Mouse (Mus musculus) CH12.LX (cell line): ENCODE data around the gene Mettl17. TPM values are rescaled to one million over a fixed set of nuclear protein-coding genes. Genes with fewer than 3 reads are reported as not detected.
"Not testable (repeated sequence)": the region's sequence is repeated elsewhere in the genome, so short reads cannot be mapped to it uniquely, and the experiment has no call there.

Experiments
- DNase-seq: peaks from one replicate; pipeline ENCODE4 v3.0.0-alpha.2; 2013; ENCODE audit errors: extremely low read depth
- H3K27ac ChIP-seq: 2 replicates; pipeline ENCODE4 v1.5.1; 2012; ENCODE audit warnings: low read depth, mild to moderate bottlenecking, control low read depth, moderate library complexity; ENCODE audit not compliant: insufficient read depth
- H3K27me3 ChIP-seq: replicated peaks from 2 replicates; pipeline ENCODE3; 2012; ENCODE audit warnings: inconsistent platforms
- H3K36me3 ChIP-seq, 2 experiments: replicated peaks in 1 of 2; 2 replicates each; pipeline versions ENCODE3 to v1.6.1; 2012; ENCODE audit warnings: inconsistent platforms in 1 of 2, low read length in 1 of 2, mild to moderate bottlenecking in 1 of 2, mixed read lengths in 1 of 2, moderate library complexity in 1 of 2; ENCODE audit not compliant: control insufficient read depth in 1 of 2, insufficient read depth in 1 of 2
- H3K4me1 ChIP-seq, 2 experiments: 2 replicates each; pipeline ENCODE4 v1.6.1; 2012; ENCODE audit warnings: inconsistent platforms in 1 of 2, moderate library complexity in 1 of 2; ENCODE audit not compliant: insufficient read depth in 2 of 2, control insufficient read depth in 1 of 2
- H3K4me2 ChIP-seq: 2 replicates; pipeline ENCODE4 v1.6.1; 2012; ENCODE audit warnings: low read depth, mild to moderate bottlenecking, control low read depth; ENCODE audit not compliant: poor library complexity, insufficient read depth, severe bottlenecking
- H3K4me3 ChIP-seq, 3 experiments: fragments of 150-350 bp in 1 of 3; sonication (generic) in 1 of 3; replicated peaks in 1 of 3; 2 replicates each; pipeline versions ENCODE3 to v1.5.1; 2011 to 2012; ENCODE audit warnings: low read depth in 2 of 3, low read length in 2 of 3, mild to moderate bottlenecking in 2 of 3, moderate library complexity in 2 of 3, control low read depth in 1 of 3, improper control_type of control experiment in 1 of 3, inconsistent platforms in 1 of 3, mixed read lengths in 1 of 3; ENCODE audit not compliant: poor library complexity in 1 of 3
- H3K79me2 ChIP-seq: replicated peaks from 2 replicates; pipeline ENCODE4 v1.6.1; 2012; ENCODE audit warnings: mild to moderate bottlenecking, moderate library complexity; ENCODE audit not compliant: control insufficient read depth, poor library complexity, insufficient read depth, severe bottlenecking; ENCODE audit errors: extremely low read depth
- H3K9ac ChIP-seq: 2 replicates; pipeline ENCODE4 v1.6.1; 2012; ENCODE audit warnings: low read depth, mild to moderate bottlenecking, control low read depth, moderate library complexity; ENCODE audit not compliant: insufficient read depth
- H3K9me3 ChIP-seq: replicated peaks from 2 replicates; pipeline ENCODE3; 2012; ENCODE audit warnings: low read length, inconsistent platforms, mixed read lengths
- CHD1 ChIP-seq: IDR thresholded peaks from 2 replicates; pipeline ENCODE4 v1.6.1; 2012; ENCODE audit warnings: low read depth, low read length, improper control_type of control experiment, inconsistent platforms
- CTCF ChIP-seq, 2 experiments: IDR thresholded peaks in 1 of 2; conservative IDR thresholded peaks in 1 of 2; 2 replicates each; pipeline ENCODE4 v1.5.1; 2011 to 2012; ENCODE audit warnings: low read depth in 2 of 2, low read length in 2 of 2, improper control_type of control experiment in 1 of 2, inconsistent platforms in 1 of 2, mild to moderate bottlenecking in 1 of 2, moderate library complexity in 1 of 2
- E2F4 ChIP-seq: IDR thresholded peaks from 2 replicates; pipeline ENCODE4 v1.6.1; 2011; ENCODE audit warnings: low read depth, low read length, improper control_type of control experiment; ENCODE audit not compliant: insufficient replicate concordance
- ETS1 ChIP-seq: conservative IDR thresholded peaks from 2 replicates; pipeline ENCODE4 v1.6.1; 2012; ENCODE audit warnings: low read depth, mild to moderate bottlenecking, inconsistent platforms, low read length, improper control_type of control experiment, moderate library complexity
- GABPA ChIP-seq: IDR thresholded peaks from 2 replicates; pipeline ENCODE4 v1.6.1; 2012; ENCODE audit warnings: low read depth, low read length, improper control_type of control experiment, inconsistent platforms; ENCODE audit not compliant: insufficient replicate concordance
- HCFC1 ChIP-seq: IDR thresholded peaks from 2 replicates; pipeline ENCODE4 v1.6.1; 2012; ENCODE audit warnings: low read depth, mild to moderate bottlenecking, inconsistent platforms, low read length, improper control_type of control experiment
- IRF4 ChIP-seq: IDR thresholded peaks from 2 replicates; pipeline ENCODE4 v1.6.1; 2014; ENCODE audit warnings: low read depth, mild to moderate bottlenecking, inconsistent platforms, low read length, improper control_type of control experiment
- MYC ChIP-seq: IDR thresholded peaks from 2 replicates; pipeline ENCODE4 v1.6.1; 2011; ENCODE audit warnings: low read depth, mild to moderate bottlenecking, improper control_type of control experiment, low read length
- NRF1 ChIP-seq: IDR thresholded peaks from 2 replicates; pipeline ENCODE4 v1.6.1; 2014; ENCODE audit warnings: low read depth, mild to moderate bottlenecking, inconsistent platforms, low read length, improper control_type of control experiment, moderate library complexity
- POLR2A ChIP-seq: IDR thresholded peaks from 2 replicates; pipeline ENCODE4 v1.6.1; 2011; ENCODE audit warnings: low read depth, mild to moderate bottlenecking, improper control_type of control experiment, low read length
- TBP ChIP-seq: conservative IDR thresholded peaks from 2 replicates; pipeline ENCODE4 v1.6.1; 2011; ENCODE audit warnings: low read depth, low read length, improper control_type of control experiment
- dilution Hi-C: fragments of 300-500 bp; cut with MboI; formaldehyde crosslinking; loops from 2 replicates; pipeline ENCODE4 v1.14.3; 2020; ENCODE audit warnings: low sequenced_read_pairs; ENCODE audit not compliant: extremely low pct_unique_long_range_greater_than_20kb, extremely low pct_ligation_motif_present
- in situ Hi-C: fragments of 300-500 bp; cut with MboI; formaldehyde crosslinking; loops from 3 replicates; pipeline ENCODE4 v1.14.3; 2019; ENCODE audit warnings: low sequenced_read_pairs, low pct_ligation_motif_present, low pct_unique_long_range_greater_than_20kb, mixed read lengths
- polyA plus RNA-seq: library from polyadenylated mRNA; unstranded; fragments of >175 nt; gene quantifications from 2 replicates; pipeline ENCODE4 v1.2.1, GENCODE M21; 2012; ENCODE audit warnings: low read depth; ENCODE audit not compliant: insufficient read length
- total RNA-seq, 2 experiments: library from RNA; depleted of rRNA; stranded (reverse); fragments of 300-350 nt in 1 of 2; fragments of >200 nt in 1 of 2; gene quantifications; 2 replicates each; pipeline ENCODE4 v1.2.3; 2012 to 2014

Mettl17 gene
- total and polyA plus RNA-seq, 3 experiments = 19.5 to 32.0 (median 26.2) TPM

DNA sequence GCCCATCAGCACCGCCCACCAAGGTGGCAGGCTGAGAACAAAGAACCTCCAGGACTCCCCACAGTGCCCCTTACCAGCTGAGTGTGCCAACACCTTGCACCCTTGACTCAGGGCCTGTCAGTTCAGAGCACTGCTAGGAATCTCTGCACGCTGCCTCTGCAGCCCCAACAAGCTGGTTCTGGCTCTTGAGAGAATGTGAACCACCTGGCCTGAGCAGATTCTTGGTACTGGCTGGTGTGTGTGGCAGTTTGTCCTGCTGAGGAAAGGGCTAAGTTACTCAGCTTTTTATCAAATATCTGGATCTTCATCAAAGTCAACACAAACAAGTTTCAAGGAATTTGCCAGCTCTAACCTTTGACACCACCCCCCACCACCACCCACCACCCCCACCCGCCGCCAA lies 38.9 kb downstream of the Mettl17 start:
- Histone ChIP-seq H3K4me2 (no peak overlapping the region), H3K4me1 (peaks cover 3 to 14% of the 10 kb centered on the region in 2 experiments; a peak in 3 of 4 replicates), H3K79me2 (no peaks in the 10 kb centered on the region), H3K27me3 (peaks cover 2% of the 10 kb centered on the region), H3K9me3 (no peaks in the 10 kb centered on the region), H3K27ac (no peak overlapping the region), H3K4me3 (no peak overlapping the region), H3K9ac (no peak overlapping the region), H3K36me3 (no peaks in the 10 kb centered on the region)
- DNase-seq = no peak
- dilution Hi-C loops = no loop called here
- in situ Hi-C loops = loop anchor here (25.0 kb wide), 1 partner anchor 414 kb away; the partner anchor contains the start of gene Sall2
- no peak for TF ChIP-seq IRF4
- no peak for TF ChIP-seq CHD1
- TF ChIP-seq ETS1 = no peak
- no peak for TF ChIP-seq E2F4
- TF ChIP-seq POLR2A = no peak
- TF ChIP-seq NRF1 = no peak
- TF ChIP-seq HCFC1 = no peak

DNA sequence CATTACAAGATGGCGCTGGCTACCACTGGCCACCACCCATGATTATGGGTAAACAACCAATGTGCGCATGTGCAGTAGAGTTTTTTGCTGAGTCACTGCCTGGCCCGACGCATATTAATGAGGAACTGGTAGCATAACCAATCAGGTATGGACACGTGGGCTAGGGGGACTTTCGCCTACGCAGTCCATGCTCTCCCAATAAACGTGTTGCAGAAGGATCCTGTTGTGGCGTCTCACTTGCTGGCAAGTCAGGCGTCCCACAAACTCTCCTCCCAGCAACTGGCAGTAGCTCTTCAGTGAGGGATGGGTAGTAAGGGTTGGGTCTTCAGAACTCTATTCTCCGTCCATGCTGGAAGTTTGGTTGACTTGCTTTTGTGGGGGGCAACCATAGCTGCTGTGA lies 42.3 kb downstream of the Mettl17 start:
- H3K27ac ChIP-seq, H3K36me3 ChIP-seq, in situ Hi-C loops, dilution Hi-C loops, H3K27me3 ChIP-seq, H3K79me2 ChIP-seq, H3K9ac ChIP-seq, DNase-seq, H3K4me3 ChIP-seq, H3K4me2 ChIP-seq, H3K9me3 ChIP-seq: not testable (repeated sequence)
- H3K4me1 ChIP-seq = peaks cover 3 to 19% of the 10 kb centered on the region in 2 experiments; a peak in 3 of 4 replicates

DNA sequence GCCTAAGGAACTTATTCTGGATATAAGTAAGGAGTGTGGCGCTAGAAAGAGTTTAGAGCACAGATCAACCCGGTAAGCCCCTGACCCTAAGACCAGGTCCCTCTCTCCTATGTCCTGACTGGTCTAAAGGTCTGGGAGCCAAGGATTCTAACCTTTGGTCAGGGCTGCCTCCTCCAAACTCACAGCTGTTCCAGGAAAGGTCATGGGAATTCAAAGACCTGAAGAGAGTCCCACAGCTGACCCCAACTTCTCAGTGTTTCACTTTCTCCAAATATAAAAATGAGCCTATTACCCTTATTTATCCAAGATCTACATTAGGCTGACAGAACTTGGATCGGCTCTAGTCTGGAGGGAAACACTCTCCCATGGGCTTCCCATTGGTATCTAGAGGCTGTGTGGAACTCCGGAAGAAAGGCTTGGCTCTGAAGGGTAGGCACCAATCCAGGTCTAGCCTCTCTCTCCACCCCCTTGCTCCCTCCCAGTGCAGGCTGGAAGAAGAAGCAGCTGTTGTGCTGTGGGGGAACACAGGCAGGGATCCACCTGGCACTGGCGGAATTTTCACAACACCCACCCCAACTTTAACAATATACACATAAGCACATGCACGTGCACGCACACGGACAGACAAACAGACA lies 44.8 kb downstream of the Mettl17 start:
- no peak for TF ChIP-seq CTCF (conservative IDR thresholded peaks at IDR 0.05 in 1 of 2, IDR thresholded peaks at IDR 0.05 in 1 of 2; ENCODE audit: low read depth in 2 of 2, low read length in 2 of 2)
- no peak for TF ChIP-seq HCFC1
- TF ChIP-seq TBP = no peak
- no peak for TF ChIP-seq MYC
- no peak for TF ChIP-seq POLR2A
- TF ChIP-seq GABPA = no peak
- TF ChIP-seq, all 38 proteins: peak for 0

More for the DNA sequence above, 44.8 kb downstream of the Mettl17 start:
- Histone ChIP-seq H3K4me1 (peaks cover under 1 to 8% of the 10 kb centered on the region in 2 experiments; a peak in 2 of 4 replicates), H3K4me3 (no peak overlapping the region), H3K36me3 (no peaks in the 10 kb centered on the region), H3K27me3 (no peaks in the 10 kb centered on the region), H3K9me3 (peaks cover 3% of the 10 kb centered on the region), H3K79me2 (no peaks in the 10 kb centered on the region), H3K9ac (no peak overlapping the region), H3K27ac (no peak overlapping the region), H3K4me2 (no peak overlapping the region)
- in situ Hi-C loops (no loop called here), dilution Hi-C loops (no loop called here)
- no peak for DNase-seq
